Mouse (Mus musculus) neural tube, embryonic 14.5 days (tissue): Measurements from ENCODE around the gene Gpr137b. TPM values are rescaled to one million over a fixed set of nuclear protein-coding genes. Genes with fewer than 3 reads are reported as not detected.
"Not testable (repeated sequence)": the region's sequence is repeated elsewhere in the genome, so short reads cannot be mapped to it uniquely, and the experiment has no call there.

ENCODE experiments used
- ATAC-seq: fragments of 200-750 bp; cut with Nextera tagmentation; 2 replicates; pipeline ENCODE4 v1.8.0; 2017; ENCODE audit warnings: low read depth, mild to moderate bottlenecking, moderate TSS enrichment, moderate library complexity
- H3K27ac ChIP-seq: fragments of 300-500 bp; sonication (generic); 2 replicates; pipeline ENCODE4 v1.5.1; 2014; ENCODE audit warnings: low read depth, mild to moderate bottlenecking, control low read depth, low read length, moderate library complexity, mixed read lengths
- H3K27me3 ChIP-seq: fragments of 300-500 bp; sonication (generic); 2 replicates; pipeline ENCODE4 v1.6.1; 2014; ENCODE audit warnings: low read length; ENCODE audit not compliant: control insufficient read depth, insufficient read depth
- H3K36me3 ChIP-seq: fragments of 300-500 bp; sonication (generic); 2 replicates; pipeline ENCODE4 v1.6.1; 2014; ENCODE audit warnings: low read length, mixed read lengths; ENCODE audit not compliant: control insufficient read depth, insufficient read depth
- H3K4me1 ChIP-seq: fragments of 300-500 bp; sonication (generic); 2 replicates; pipeline ENCODE4 v1.6.1; 2014; ENCODE audit warnings: low read length; ENCODE audit not compliant: control insufficient read depth, insufficient read depth
- H3K4me2 ChIP-seq: fragments of 300-500 bp; sonication (generic); 2 replicates; pipeline ENCODE4 v1.6.1; 2014; ENCODE audit warnings: mild to moderate bottlenecking, low read depth, low read length, control low read depth
- H3K4me3 ChIP-seq: fragments of 300-500 bp; sonication (generic); 2 replicates; pipeline ENCODE4 v1.5.1; 2014; ENCODE audit warnings: low read depth, low read length, control low read depth, mixed read lengths
- H3K9ac ChIP-seq: fragments of 300-500 bp; sonication (generic); replicated peaks from 2 replicates; pipeline ENCODE4 v1.6.1; 2014; ENCODE audit warnings: low read depth, mild to moderate bottlenecking, control low read depth, low read length, mixed read lengths
- H3K9me3 ChIP-seq: fragments of 300-500 bp; sonication (generic); 2 replicates; pipeline ENCODE4 v1.6.1; 2016; ENCODE audit warnings: low read length; ENCODE audit not compliant: control insufficient read depth
- WGBS: fragments of 180-500 bp; shearing (Covaris S2); extraction: QIAGEN DNeasy Blood & Tissue Kit; methylation state at CpG from one replicate; pipeline ENCODE4 v1.1.7; 2014; 5-methylcytosine and 5-hydroxymethylcytosine counted together
- polyA plus RNA-seq: library from polyadenylated mRNA; unstranded; fragments of >200 nt; fragmentation: Nextera tagmentation; extraction: Ambion mirVana; gene quantifications from 2 replicates; pipeline ENCODE4 v1.2.1, GENCODE M21; 2014

Gpr137b gene
- 28.4 and 32.3 TPM in 2 replicates for polyA plus RNA-seq

DNA sequence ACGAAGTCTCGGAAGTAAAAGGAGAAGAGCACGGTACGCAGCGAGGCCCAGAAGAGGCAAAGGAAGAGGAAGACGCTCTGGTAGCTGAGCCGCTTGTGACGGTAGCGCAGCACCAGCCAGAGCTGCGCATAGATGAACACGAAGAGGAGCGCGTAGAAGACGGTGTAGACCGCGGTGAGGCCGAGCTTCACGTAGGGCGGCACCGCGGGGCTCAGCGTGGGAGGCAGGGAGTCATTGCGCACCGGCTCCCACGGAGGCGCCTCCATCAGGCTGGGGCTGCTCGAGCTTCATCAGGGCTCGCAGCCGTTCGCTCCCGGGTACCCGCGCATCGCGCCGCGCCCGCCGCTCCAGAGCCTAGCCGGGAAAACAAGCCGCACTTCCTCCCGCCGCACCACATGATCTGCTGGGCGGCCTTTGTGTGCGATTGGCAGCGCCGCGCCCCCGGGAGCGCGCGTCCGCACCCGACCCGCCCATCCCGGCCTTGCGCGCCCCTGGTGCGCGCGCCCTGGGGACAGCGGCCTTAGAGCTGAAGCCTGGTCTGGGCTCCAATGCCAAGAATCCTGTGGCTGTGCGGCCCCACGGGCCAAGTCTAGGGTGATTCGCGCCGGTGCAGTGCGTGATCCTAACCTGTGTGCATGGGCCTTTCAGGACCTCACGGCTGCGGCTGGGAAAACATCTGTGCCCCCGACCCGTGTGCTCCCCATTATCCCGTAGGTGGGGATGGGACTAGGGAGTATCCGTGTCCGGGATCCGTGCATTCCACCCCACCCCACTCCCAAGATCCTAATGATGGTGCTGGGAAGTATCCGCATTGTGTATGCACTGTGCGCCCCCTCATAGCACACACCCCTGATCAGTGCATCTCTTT is at the start of gene Gpr137b:
Gene Gpr137b (minus strand): TSS at position 787 of the 868 bp plus-strand sequence.
- H3K36me3 ChIP-seq, H3K27me3 ChIP-seq, H3K9me3 ChIP-seq, H3K9ac ChIP-seq, H3K4me1 ChIP-seq: not testable (repeated sequence)
- Histone ChIP-seq H3K4me2 (peak within 1 kb of the TSS; percentile 41), H3K4me3 (peak within 1 kb of the TSS; percentile 34), H3K27ac (peak within 1 kb of the TSS; percentile 52; the same call in 1 of the 2 replicates)
- peak; percentile 92 for ATAC-seq
- WGBS = 0% methylated on average over 21 of the region's 78 CpGs

DNA sequence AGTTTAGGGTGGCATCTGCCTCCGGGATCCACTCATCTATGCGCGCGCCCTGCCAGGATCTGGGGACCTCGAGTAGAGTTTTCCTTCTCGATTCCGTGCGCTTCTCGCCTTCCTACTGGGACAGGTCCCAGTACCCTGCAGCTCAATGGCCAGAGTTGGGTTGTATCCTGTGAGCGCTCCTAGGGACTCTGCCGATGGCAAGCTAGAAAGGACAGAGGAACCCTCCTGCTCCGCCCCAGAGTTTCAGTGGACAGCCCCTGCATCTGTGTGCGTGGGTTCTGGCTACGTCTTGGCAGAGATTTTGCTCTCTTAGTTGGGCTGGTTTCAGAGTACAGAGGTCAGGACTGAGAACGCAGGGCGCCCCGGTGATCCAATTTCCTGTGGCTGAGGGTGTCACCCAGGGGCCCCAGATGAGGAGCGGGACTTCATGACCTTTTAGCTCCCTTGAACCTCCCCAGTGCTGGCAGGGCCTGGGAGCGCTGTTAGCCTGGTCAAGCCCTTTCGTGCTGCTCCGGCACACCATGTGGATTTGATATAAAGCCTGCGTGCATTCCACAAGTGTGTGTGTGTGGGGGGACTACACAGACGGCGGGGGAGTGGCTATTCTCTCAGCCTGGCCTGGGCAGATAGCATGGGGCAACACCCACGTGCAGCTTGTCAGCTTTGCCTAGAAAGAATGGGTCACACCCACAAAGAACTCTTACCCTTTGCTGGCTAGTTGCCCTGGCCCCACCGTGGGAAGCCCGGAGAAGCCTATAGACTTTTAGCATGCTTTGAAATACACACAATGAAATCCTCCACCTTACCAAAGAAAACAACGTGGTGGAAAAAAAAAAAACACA is 44.5 kb upstream of the Gpr137b start:
- not testable (repeated sequence) for H3K4me3 ChIP-seq, H3K4me1 ChIP-seq, H3K9ac ChIP-seq, H3K27ac ChIP-seq, H3K9me3 ChIP-seq, H3K27me3 ChIP-seq, H3K36me3 ChIP-seq, H3K4me2 ChIP-seq
- WGBS = 7% methylated on average over 13 of the region's 28 CpGs
- ATAC-seq = peak; percentile 30; the same call in 1 of the 2 replicates

DNA sequence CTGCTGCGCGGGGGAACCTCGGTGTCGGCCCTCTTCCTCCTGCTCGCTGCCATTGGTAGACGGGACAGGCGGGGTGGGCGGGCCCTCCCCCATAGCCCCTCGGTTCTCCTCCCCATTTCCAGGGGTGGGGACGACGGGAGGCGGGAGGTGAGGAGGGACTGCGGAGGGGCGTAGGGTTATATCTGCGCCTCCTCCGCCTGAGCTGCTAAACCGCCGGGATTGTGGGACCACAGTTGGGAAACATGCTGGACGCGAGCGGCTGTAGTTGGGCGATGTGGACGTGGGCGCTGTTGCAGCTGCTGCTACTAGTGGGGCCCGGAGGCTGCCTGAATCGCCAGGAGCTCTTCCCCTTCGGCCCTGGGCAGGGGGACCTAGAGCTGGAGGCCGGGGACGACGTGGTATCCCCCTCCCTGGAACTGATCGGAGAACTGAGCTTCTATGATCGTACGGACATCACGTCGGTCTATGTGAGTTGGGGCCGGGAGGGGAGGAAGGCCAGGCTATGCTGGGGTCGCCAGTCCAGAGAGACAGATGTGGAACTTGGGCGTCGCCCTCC is 43.7 kb upstream of the Gpr137b start, which contains the start of gene Nid1:
Gene Nid1 (plus strand): TSS at position 92 of the 556 bp plus-strand sequence.
- 2% methylated on average over 25 of the region's 39 CpGs for WGBS
- H3K36me3 ChIP-seq, H3K27ac ChIP-seq, H3K4me1 ChIP-seq, H3K9ac ChIP-seq, H3K27me3 ChIP-seq, H3K9me3 ChIP-seq: not testable (repeated sequence)
- ATAC-seq = peak; percentile 75
- H3K4me3 ChIP-seq = 0 out of 2 replicates have a peak within 1 kb of the TSS, but pooled peaks have one; percentile 10
- peak within 1 kb of the TSS; percentile 29; the same call in 1 of the 2 replicates for H3K4me2 ChIP-seq

DNA sequence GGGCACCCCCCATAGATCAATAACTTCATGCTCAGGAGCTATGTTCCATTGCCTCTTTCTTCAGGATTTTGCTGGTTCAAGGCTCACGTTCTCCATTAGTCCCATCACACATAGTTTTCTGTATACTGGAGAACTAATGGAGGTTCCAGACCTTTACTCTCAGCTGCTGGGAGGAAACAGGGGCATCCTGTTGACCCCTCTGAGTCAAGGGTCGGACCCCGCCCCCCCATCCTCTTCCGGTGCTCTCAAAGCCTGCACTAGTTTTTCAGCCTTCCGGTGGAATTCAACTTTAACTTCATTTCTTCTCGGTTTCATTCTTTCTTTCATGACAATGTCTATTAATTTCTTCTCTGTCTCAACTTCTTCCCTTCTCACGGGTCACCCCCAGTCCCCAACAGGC is 42.3 kb upstream of the Gpr137b start:
- ATAC-seq, H3K27me3 ChIP-seq, H3K27ac ChIP-seq, H3K4me2 ChIP-seq, H3K9ac ChIP-seq, H3K4me1 ChIP-seq, H3K9me3 ChIP-seq, H3K36me3 ChIP-seq, H3K4me3 ChIP-seq: not testable (repeated sequence)
- 83% methylated on average over 3 of the region's 7 CpGs for WGBS

DNA sequence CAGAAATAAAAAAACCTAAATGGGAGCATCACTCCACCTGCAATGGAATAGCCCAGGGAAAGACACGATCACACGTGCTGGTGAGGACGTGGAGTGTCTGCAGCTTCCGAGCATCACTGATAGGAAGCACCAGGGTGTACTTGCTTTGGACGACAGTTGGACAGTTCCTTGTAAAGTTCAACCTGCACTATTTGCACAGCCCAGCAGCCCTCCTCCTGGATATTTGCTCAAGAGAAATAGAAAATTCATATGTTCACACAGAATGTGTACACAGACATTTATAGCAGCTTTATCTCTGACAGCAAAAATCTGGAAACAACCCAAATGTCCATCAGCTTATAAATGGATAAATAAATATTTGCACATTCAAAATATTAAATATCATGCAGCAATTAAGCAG is 29.5 kb upstream of the Gpr137b start:
- not testable (repeated sequence) for H3K9me3 ChIP-seq, H3K4me2 ChIP-seq, ATAC-seq, H3K9ac ChIP-seq, H3K4me3 ChIP-seq, H3K27ac ChIP-seq, H3K36me3 ChIP-seq, H3K27me3 ChIP-seq, H3K4me1 ChIP-seq
- 77% methylated on average over 1 of the region's 5 CpGs for WGBS

DNA sequence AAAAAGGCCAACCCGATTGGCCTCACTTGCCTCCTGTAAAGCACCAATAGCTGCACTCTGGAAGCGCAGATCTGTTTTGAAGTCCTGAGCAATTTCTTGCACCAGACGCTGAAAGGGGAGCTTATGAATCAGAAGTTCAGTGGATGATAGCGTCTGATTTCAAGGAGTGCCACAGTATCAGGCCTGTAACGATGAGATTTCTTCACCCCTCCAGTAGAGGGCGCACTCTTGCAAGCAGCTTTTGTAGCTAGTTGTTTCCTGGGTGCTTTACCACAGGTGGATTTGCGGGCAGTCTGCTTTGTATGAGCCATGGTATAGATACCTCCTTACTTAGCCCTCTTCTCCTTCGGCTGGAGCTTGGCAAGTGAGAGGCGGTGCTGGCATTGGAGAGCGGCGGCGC is 25.0 kb upstream of the Gpr137b start:
- H3K36me3 ChIP-seq, H3K27me3 ChIP-seq, H3K27ac ChIP-seq, H3K4me3 ChIP-seq, ATAC-seq, H3K4me1 ChIP-seq, H3K9ac ChIP-seq, H3K9me3 ChIP-seq, H3K4me2 ChIP-seq: not testable (repeated sequence)
- 95% methylated on average over 6 of the region's 12 CpGs for WGBS

DNA sequence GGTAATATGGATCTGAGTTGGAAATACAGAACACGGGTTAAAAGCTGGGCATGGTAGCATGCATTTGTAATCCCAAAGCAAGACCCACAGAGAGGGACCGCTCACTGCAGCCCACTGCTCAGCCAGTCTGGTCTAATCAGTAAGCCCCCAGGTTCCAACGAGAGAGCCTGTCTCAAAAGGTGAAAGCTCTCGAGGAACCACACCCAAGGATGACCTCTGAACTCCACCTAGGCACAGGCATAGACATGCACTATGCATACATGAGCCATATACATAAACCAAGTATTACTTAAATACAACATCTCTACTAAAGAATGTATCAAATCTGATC is 22.2 kb upstream of the Gpr137b start:
- not testable (repeated sequence) for H3K4me2 ChIP-seq, H3K9me3 ChIP-seq, H3K4me3 ChIP-seq, H3K9ac ChIP-seq, H3K36me3 ChIP-seq, H3K27me3 ChIP-seq, H3K4me1 ChIP-seq, H3K27ac ChIP-seq
- 76% methylated on average over 2 of the region's 4 CpGs for WGBS
- ATAC-seq = peak; percentile 66

DNA sequence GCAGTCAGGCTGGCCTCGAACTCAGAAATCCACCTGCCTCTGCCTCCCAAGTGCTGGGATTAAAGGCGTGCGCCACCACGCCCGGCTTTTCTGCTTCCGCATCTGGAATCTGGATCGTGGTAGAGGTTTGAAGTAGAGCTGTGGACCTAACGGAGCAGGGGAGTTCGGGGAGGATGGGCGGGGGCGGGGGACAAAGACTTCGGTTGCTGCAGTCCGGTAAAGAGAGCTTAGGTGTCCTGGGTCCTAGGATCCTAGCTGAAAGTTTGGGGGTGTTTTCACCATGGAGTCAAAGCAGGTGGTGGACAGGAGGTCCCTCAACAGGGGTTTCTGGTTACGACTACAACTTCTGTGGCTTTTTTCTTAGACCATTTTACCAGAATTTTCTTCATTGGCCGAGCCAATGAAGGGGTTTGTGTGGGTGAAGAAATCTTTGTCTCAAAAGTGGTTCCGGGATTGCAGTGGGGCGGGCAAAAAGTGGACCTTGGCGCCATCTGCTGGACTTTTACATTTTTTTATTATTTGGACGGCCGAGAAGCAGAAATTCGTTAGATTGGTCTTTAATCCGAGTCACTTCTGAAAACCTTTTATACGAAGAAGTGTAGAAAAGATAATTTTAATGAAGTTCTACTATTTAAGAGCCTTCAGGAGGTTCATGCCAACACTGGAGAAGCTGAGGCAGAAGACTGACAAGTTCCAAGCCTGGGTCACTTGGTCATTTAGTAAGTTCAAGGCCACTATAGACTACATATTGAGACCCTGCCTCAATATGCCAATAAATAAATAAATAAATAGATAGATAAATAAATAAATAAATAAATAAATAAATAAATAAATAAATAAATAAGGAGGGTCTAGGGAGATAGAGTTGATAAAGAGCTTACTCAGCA is 21.5 kb upstream of the Gpr137b start:
- WGBS = 44% methylated on average over 23 of the region's 23 CpGs
- not testable (repeated sequence) for H3K4me2 ChIP-seq, H3K4me1 ChIP-seq, H3K4me3 ChIP-seq, H3K9ac ChIP-seq, H3K36me3 ChIP-seq, H3K9me3 ChIP-seq, H3K27ac ChIP-seq, H3K27me3 ChIP-seq
- ATAC-seq = peak; percentile 84; the same call in 1 of the 2 replicates
